Mouse (Mus musculus): Measurements from ENCODE around the gene Cyth4.

DNA sequence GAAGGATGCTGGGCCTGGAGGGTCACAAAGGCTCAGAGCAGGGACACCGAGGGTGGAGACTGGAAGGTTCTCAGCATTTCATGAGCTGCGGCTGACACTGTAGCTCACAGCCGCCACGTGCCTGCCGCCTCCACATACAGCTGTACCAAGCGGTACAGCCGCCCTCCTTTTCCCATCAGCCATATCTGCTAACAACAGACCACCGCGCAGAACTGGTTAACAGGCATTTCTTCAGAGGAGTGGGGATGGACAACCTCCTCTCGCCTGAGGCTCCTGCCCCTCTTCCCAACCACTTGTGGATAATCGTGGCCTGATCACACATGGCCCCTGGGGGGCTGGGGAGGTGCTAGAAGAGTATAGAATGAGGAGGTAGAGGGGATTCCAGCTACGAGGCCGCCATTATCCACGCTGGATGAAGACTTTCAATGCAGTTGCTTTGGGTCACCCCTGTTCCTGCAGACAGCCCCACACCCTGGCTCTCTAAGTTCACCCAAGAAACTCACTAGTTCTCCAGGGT, 4.3 kb upstream of the Cyth4 start:
- no peak for TF ChIP-seq POLR2A (IDR thresholded peaks at IDR 0.05; ENCODE audit: borderline replicate concordance, control insufficient read depth, low read depth, low read length)
- TF ChIP-seq CTCF (IDR thresholded peaks at IDR 0.05; ENCODE audit: control insufficient read depth, insufficient read depth, low read length) = no peak
